In the genomic region with DNA sequence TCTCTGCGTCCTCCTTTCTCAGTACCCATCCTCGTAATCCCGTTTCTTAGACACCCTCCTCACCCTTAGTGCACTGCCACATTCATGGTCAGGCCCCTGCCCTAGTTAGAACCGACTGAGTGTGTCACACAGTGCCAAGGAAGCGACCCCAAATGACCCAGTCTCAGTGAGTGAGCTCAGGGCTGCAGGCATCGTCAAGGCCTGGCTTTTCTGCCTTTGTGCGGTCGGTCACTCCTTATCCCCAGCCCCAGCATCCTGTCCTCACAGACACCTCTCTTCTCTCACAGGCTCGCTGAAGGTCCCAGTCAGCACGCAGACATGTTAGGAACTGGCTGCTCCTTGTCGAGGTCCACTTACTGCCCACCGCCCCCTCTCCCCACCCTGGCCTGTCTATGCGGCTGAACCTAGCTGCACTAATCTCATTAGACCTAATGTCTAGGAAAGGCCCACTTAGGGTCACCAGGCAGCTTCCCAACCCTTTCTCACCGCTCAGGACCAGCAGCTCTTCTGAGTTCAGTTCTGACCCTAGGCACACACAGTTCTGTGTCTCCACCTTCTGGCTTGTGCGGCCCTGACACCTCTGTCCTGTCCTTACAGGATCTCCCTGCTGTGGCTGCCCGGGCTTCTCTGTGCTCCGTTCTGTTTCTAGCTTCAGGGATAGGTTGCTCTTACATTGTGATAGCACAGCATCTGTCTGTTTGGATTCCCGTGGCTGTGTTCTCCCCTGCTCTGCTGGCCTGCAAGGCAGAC, we compare ENCODE assay signal across 10 mouse cellular contexts. TPM values are rescaled to one million over a fixed set of nuclear protein-coding genes. Genes with fewer than 3 reads are reported as not detected.
DNase-seq lines count a peak whose midpoint lies in the region.
"Had no signal": no experiment of that assay in that cellular context is flagged by ENCODE, and none has a peak within 500 bp of the region (broad histone marks: within the 10 kb centered on the region; RNA-seq: fewer than 3 reads in every experiment).

No protein-coding gene starts in this region.

- peak; percentile 53 for DNase-seq in embryo, embryonic 10 days (ENCODE audit: low spot score)
- DNase-seq in embryo, embryonic 9.5 days (ENCODE audit: extremely low spot score): no peak
- DNase-seq in 3T3-L1 (ENCODE audit: low read depth, low spot score) (peak; percentile 75), NIH3T3 (ENCODE audit: low read depth) (peak; percentile 69)
- DNase-seq in kidney, postnatal 14 days: peak; percentile 32
- no peak for DNase-seq in gastrocnemius, postnatal 14 days
- no peak for DNase-seq in lung, postnatal 10 days
- no peak for DNase-seq in left cerebral cortex, postnatal 4 days
- DNase-seq: cerebellum, adult 11 months; embryo, embryonic 11 days had no signal

- intact Hi-C loops in gastrocnemius, postnatal 14 days (cut with DNase I; ENCODE audit: low total_unique reads): no loop called here
- intact Hi-C loops in left cerebral cortex, postnatal 4 days (cut with DNase I): no loop called here

RNA-seq across cellular contexts. Expression of a gene that starts 18.1 kb away (rescaled TPM):
- total RNA-seq in gastrocnemius, postnatal 14 days (2021): under 1 TPM; 0.27 to 0.80 TPM
- total RNA-seq in left cerebral cortex, postnatal 4 days (2021): 1 to 10 TPM; 1.9 to 3.6 TPM

Comparison
In these comparisons a context has a peak if more than half of its experiments do, and no peak if none do; other contexts are left out.
1. DNase-seq: peak in embryo, embryonic 10 days (single experiment), 3T3-L1 (single experiment), NIH3T3 (single experiment) and kidney, postnatal 14 days (single experiment); none in embryo, embryonic 9.5 days (single experiment), gastrocnemius, postnatal 14 days (single experiment), lung, postnatal 10 days (single experiment) and left cerebral cortex, postnatal 4 days (single experiment).